Mouse (Mus musculus): ENCODE data around the gene Csf3. TPM values are rescaled to one million over a fixed set of nuclear protein-coding genes. Genes with fewer than 3 reads are reported as not detected.
"Not testable (repeated sequence)": the region's sequence is repeated elsewhere in the genome, so short reads cannot be mapped to it uniquely, and the experiment has no call there.

Csf3 gene
- polyA plus RNA-seq, 1 experiment from 2014 or later = 0.08 TPM

- peak; percentile 69 for ATAC-seq
- Histone ChIP-seq H3K9me3 (ENCODE audit: control insufficient read depth) (no peaks in the 10 kb centered on the region), H3K27me3 (replicated peaks; ENCODE audit: control insufficient read depth, insufficient read depth, low read length) (no peaks in the 10 kb centered on the region), H3K27ac (ENCODE audit: low read depth, low read length) (peak overlapping the region; percentile 76), H3K4me2 (replicated peaks; ENCODE audit: low read depth) (peak overlapping the region; percentile 57), H3K4me3 (ENCODE audit: low read depth, low read length) (peak overlapping the region; percentile 6; the same call in 1 of the 2 replicates), H3K4me1 (replicated peaks; ENCODE audit: control insufficient read depth, insufficient read depth, low read length) (peaks cover 18% of the 10 kb centered on the region), H3K9ac (ENCODE audit: low read depth, low read length) (0 out of 2 replicates have a peak overlapping the region, but pooled peaks have one; percentile 13), H3K36me3 (ENCODE audit: control insufficient read depth, insufficient read depth) (peaks cover 50% of the 10 kb centered on the region)
- WGBS = 26% methylated on average over 26 of the region's 26 CpGs
- no peak for TF ChIP-seq CTCF (IDR thresholded peaks at IDR 0.05; ENCODE audit: low read depth)
Observed at GRCm38 (mm10) chr11:98709001-98709741, 8.1 kb downstream of the Csf3 start.

- no peak for ATAC-seq
- Histone ChIP-seq H3K4me3 (ENCODE audit: low read depth, low read length) (no peak overlapping the region), H3K4me1 (replicated peaks; ENCODE audit: control insufficient read depth, insufficient read depth, low read length) (peaks cover 18% of the 10 kb centered on the region), H3K36me3 (ENCODE audit: control insufficient read depth, insufficient read depth) (peaks cover 47% of the 10 kb centered on the region), H3K9ac (ENCODE audit: low read depth, low read length) (no peak overlapping the region), H3K27ac (ENCODE audit: low read depth, low read length) (no peak overlapping the region; the same call in 1 of the 2 replicates), H3K4me2 (replicated peaks; ENCODE audit: low read depth) (no peak overlapping the region), H3K9me3 (ENCODE audit: control insufficient read depth) (no peaks in the 10 kb centered on the region), H3K27me3 (replicated peaks; ENCODE audit: control insufficient read depth, insufficient read depth, low read length) (no peaks in the 10 kb centered on the region)
- TF ChIP-seq CTCF (IDR thresholded peaks at IDR 0.05; ENCODE audit: low read depth) = peak; percentile 99
- 48% methylated on average over 12 of the region's 12 CpGs for WGBS
Observed at GRCm38 (mm10) chr11:98710416-98711045, 9.5 kb downstream of the Csf3 start.

- Histone ChIP-seq H3K36me3 (ENCODE audit: control insufficient read depth, insufficient read depth) (peaks cover 48% of the 10 kb centered on the region), H3K4me1 (replicated peaks; ENCODE audit: control insufficient read depth, insufficient read depth, low read length) (peaks cover 18% of the 10 kb centered on the region), H3K9ac (ENCODE audit: low read depth, low read length) (no peak overlapping the region), H3K27ac (ENCODE audit: low read depth, low read length) (no peak overlapping the region; the same call in 1 of the 2 replicates), H3K9me3 (ENCODE audit: control insufficient read depth) (no peaks in the 10 kb centered on the region), H3K4me2 (replicated peaks; ENCODE audit: low read depth) (no peak overlapping the region), H3K27me3 (replicated peaks; ENCODE audit: control insufficient read depth, insufficient read depth, low read length) (no peaks in the 10 kb centered on the region), H3K4me3 (ENCODE audit: low read depth, low read length) (no peak overlapping the region)
- ATAC-seq = no peak
- no peak for TF ChIP-seq CTCF (IDR thresholded peaks at IDR 0.05; ENCODE audit: low read depth)
- WGBS = 73% methylated on average over 4 of the region's 4 CpGs
Observed at GRCm38 (mm10) chr11:98711046-98711434, 10.0 kb downstream of the Csf3 start.

- peaks cover 43% of the 10 kb centered on the region for H3K36me3 ChIP-seq (ENCODE audit: control insufficient read depth, insufficient read depth)
- TF ChIP-seq CTCF (IDR thresholded peaks at IDR 0.05; ENCODE audit: low read depth) = peak; percentile 68
Observed at GRCm38 (mm10) chr11:98712009-98712408, 10.9 kb downstream of the Csf3 start.

GRCm38 (mm10) chr11:98713703-98714102 lies 12.6 kb downstream of the Csf3 start:
- H3K9ac ChIP-seq (ENCODE audit: low read depth, low read length) = no peak overlapping the region
- no peaks in the 10 kb centered on the region for H3K9me3 ChIP-seq (ENCODE audit: control insufficient read depth)
- H3K4me1 ChIP-seq (replicated peaks; ENCODE audit: control insufficient read depth, insufficient read depth, low read length) = 0 out of 2 replicates have a peak, but pooled peaks cover 11% of the 10 kb centered on the region
- H3K4me3 ChIP-seq (ENCODE audit: low read depth, low read length) = no peak overlapping the region
- H3K36me3 ChIP-seq (ENCODE audit: control insufficient read depth, insufficient read depth) = peaks cover 45% of the 10 kb centered on the region
- H3K27me3 ChIP-seq (replicated peaks; ENCODE audit: control insufficient read depth, insufficient read depth, low read length) = no peaks in the 10 kb centered on the region
- no peak overlapping the region for H3K27ac ChIP-seq (ENCODE audit: low read depth, low read length)
- WGBS = 74% methylated on average over 12 of the region's 12 CpGs
- no peak overlapping the region for H3K4me2 ChIP-seq (replicated peaks; ENCODE audit: low read depth)
- no peak for TF ChIP-seq CTCF (IDR thresholded peaks at IDR 0.05; ENCODE audit: low read depth)
- ATAC-seq = no peak

More at GRCm38 (mm10) chr11:98712009-98712408, 10.9 kb downstream of the Csf3 start:
- H3K4me1 ChIP-seq (replicated peaks; ENCODE audit: control insufficient read depth, insufficient read depth, low read length) = peaks cover 18% of the 10 kb centered on the region
- H3K27me3 ChIP-seq (replicated peaks; ENCODE audit: control insufficient read depth, insufficient read depth, low read length); H3K4me3 ChIP-seq (ENCODE audit: low read depth, low read length); H3K27ac ChIP-seq (ENCODE audit: low read depth, low read length); H3K4me2 ChIP-seq (replicated peaks; ENCODE audit: low read depth); H3K9ac ChIP-seq (ENCODE audit: low read depth, low read length); H3K9me3 ChIP-seq (ENCODE audit: control insufficient read depth); ATAC-seq: not testable (repeated sequence)
- WGBS = 79% methylated on average over 6 of the region's 6 CpGs

GRCm38 (mm10) chr11:98715946-98716345 lies 14.9 kb downstream of the Csf3 start:
- Histone ChIP-seq H3K4me3 (ENCODE audit: low read depth, low read length) (no peak overlapping the region), H3K27me3 (replicated peaks; ENCODE audit: control insufficient read depth, insufficient read depth, low read length) (no peaks in the 10 kb centered on the region), H3K4me2 (replicated peaks; ENCODE audit: low read depth) (no peak overlapping the region), H3K4me1 (replicated peaks; ENCODE audit: control insufficient read depth, insufficient read depth, low read length) (0 out of 2 replicates have a peak, but pooled peaks cover 3% of the 10 kb centered on the region), H3K9me3 (ENCODE audit: control insufficient read depth) (no peaks in the 10 kb centered on the region), H3K36me3 (ENCODE audit: control insufficient read depth, insufficient read depth) (peaks cover 45% of the 10 kb centered on the region), H3K27ac (ENCODE audit: low read depth, low read length) (no peak overlapping the region), H3K9ac (ENCODE audit: low read depth, low read length) (no peak overlapping the region)
- TF ChIP-seq CTCF (IDR thresholded peaks at IDR 0.05; ENCODE audit: low read depth) = no peak
- no peak for ATAC-seq
- 96% methylated on average over 9 of the region's 9 CpGs for WGBS

Data from intestine, postnatal 0 days (tissue).